Mouse (Mus musculus): ENCODE results near the gene Frmd5.

GRCm38 (mm10) chr2:121809126-121809525 is 2.2 kb upstream of the Frmd5 start:
- TF ChIP-seq CTCF (IDR thresholded peaks at IDR 0.05; ENCODE audit: extremely low read depth, insufficient read depth, insufficient read length, insufficient replicate concordance) (no peak), POLR2A (IDR thresholded peaks at IDR 0.05; ENCODE audit: low read depth, low read length) (no peak)

Measured in spleen, adult 2 months (tissue).